Mouse (Mus musculus): Measurements from ENCODE around the gene Kcnma1.

DNA sequence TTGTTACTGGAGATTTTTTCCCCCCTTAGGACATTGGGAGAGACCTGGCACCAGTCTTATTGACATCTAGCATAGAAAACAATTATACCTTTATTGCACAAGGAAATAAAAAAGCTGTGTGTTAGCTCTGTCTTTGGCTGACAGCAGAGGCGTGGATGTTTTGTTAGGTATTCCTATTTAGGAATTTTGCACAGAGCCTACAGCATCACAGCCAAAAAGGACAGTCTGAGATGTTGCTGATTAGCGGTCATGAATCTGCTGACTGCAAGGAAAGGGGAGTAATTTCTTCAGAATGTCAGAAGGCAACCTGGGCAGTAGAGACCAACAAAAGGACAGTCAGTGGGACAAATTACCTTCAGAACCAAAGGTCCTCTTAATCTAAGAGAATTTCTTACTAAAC lies 412.2 kb downstream of the Kcnma1 start:
- TF ChIP-seq CTCF (IDR thresholded peaks at IDR 0.05; ENCODE audit: low read depth, low read length) (no peak), POLR2A (IDR thresholded peaks at IDR 0.05; ENCODE audit: extremely low read depth, insufficient read depth, low read length) (no peak)

Data from liver, adult 2 months (tissue).